ENCODE assay signal across 12 mouse cellular contexts in the genomic region with DNA sequence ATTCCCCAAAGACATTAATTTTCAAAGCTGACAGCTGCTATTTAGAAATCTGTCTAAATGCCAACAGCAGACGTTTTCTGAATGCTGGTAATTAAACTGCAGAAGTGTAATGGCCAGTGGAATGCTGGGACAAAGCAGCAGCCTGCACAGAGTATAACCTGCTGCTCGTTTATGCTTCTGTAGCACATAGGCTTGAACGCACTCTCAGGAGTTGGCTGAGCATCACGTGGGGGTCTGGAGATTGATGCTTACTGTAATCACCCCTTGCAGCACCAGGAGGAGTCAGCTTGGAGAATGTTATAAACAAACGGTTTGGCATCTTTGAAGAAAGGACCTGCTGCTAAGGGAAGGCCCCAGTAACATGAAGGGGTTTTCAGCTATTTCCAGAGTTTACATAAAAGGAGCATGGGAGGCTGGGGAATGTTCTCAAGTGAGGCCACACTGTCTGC.
DNase-seq lines count a peak whose midpoint lies in the region; ATAC-seq and TF ChIP-seq lines count a peak whose summit lies in the region.
"Had no signal": no experiment of that assay in that cellular context is flagged by ENCODE, and none has a peak within 500 bp of the region (broad histone marks: within the 10 kb centered on the region; RNA-seq: fewer than 3 reads in every experiment).

No protein-coding gene starts in this region.

- TF ChIP-seq CTCF in brain, embryonic 14.5 days (IDR thresholded peaks at IDR 0.05; ENCODE audit: borderline replicate concordance, extremely low read depth, insufficient read depth, insufficient read length), result no peak
- TF ChIP-seq CTCF in layer of hippocampus, adult 2 months (conservative IDR thresholded peaks at IDR 0.05), result no peak

- H3K9ac ChIP-seq in forebrain, embryonic 12.5 days, result no peak overlapping the region
- H3K9ac ChIP-seq: limb, embryonic 13.5 days had no signal

- no peak overlapping the region for H3K27ac ChIP-seq in forebrain, embryonic 12.5 days
- H3K27ac ChIP-seq in forebrain, embryonic 10.5 days, result no peak overlapping the region
- H3K27ac ChIP-seq in layer of hippocampus, adult 2 months, result peak overlapping the region; percentile 84
- H3K27ac ChIP-seq: limb, embryonic 13.5 days had no signal

- DNase-seq in forebrain, embryonic 10.5 days (ENCODE audit: extremely low spot score, low spot score), result no peak
- peak; percentile 90 for DNase-seq in brain, embryonic 14.5 days (ENCODE audit: low read depth)
- peak; percentile 38 to 65 for DNase-seq in layer of hippocampus, adult 2 months (ENCODE audit: low spot score in 2 of 2)
- DNase-seq in neural tube, embryonic 10.5 days (ENCODE audit: extremely low spot score, low spot score), result peak; percentile 9
- DNase-seq in right cerebral cortex, adult 2 months (ENCODE audit: low spot score in 2 of 2), result no peak
- DNase-seq in cerebellum, adult 11 months, result no peak
- no peak for DNase-seq in adrenal gland, adult 18-20 months (ENCODE audit: low spot score in 2 of 2)
- DNase-seq: adrenal gland, postnatal 25 days; kidney, adult 2 months had no signal

- H3K4me2 ChIP-seq in forebrain, embryonic 12.5 days, result no peak overlapping the region
- H3K4me2 ChIP-seq: limb, embryonic 13.5 days had no signal

- no peaks in the 10 kb centered on the region for H3K36me3 ChIP-seq in forebrain, embryonic 12.5 days (replicated peaks)
- H3K36me3 ChIP-seq in forebrain, embryonic 10.5 days (replicated peaks), result no peaks in the 10 kb centered on the region
- H3K36me3 ChIP-seq: limb, embryonic 13.5 days had no signal

- no peak for TF ChIP-seq POLR2A in brain, embryonic 14.5 days (IDR thresholded peaks at IDR 0.05; ENCODE audit: borderline replicate concordance, extremely low read depth, insufficient read depth, insufficient read length, poor library complexity, severe bottlenecking)

- H3K9me3 ChIP-seq in forebrain, embryonic 12.5 days, result no peaks in the 10 kb centered on the region
- no peaks in the 10 kb centered on the region for H3K9me3 ChIP-seq in forebrain, embryonic 10.5 days
- H3K9me3 ChIP-seq: G1E; limb, embryonic 13.5 days had no signal

- no peaks in the 10 kb centered on the region for H3K27me3 ChIP-seq in forebrain, embryonic 12.5 days
- 0 out of 2 replicates have a peak, but pooled peaks cover 8% of the 10 kb centered on the region for H3K27me3 ChIP-seq in forebrain, embryonic 10.5 days (ENCODE audit: poor library complexity, severe bottlenecking)
- H3K27me3 ChIP-seq: limb, embryonic 13.5 days had no signal

- peaks cover 9% of the 10 kb centered on the region for H3K4me1 ChIP-seq in forebrain, embryonic 12.5 days
- H3K4me1 ChIP-seq in forebrain, embryonic 10.5 days, result peaks cover 25% of the 10 kb centered on the region
- H3K4me1 ChIP-seq: limb, embryonic 13.5 days had no signal

- ATAC-seq in forebrain, embryonic 12.5 days (ENCODE audit: low FRiP score), result peak; percentile 79; the same call in 1 of the 2 replicates

- 21% methylated on average over 5 of the region's 5 CpGs for WGBS in forebrain, embryonic 12.5 days
- WGBS in forebrain, embryonic 10.5 days, result 51% methylated on average over 5 of the region's 5 CpGs

- no peak overlapping the region for H3K4me3 ChIP-seq in forebrain, embryonic 12.5 days (replicated peaks)
- no peak overlapping the region for H3K4me3 ChIP-seq in forebrain, embryonic 10.5 days
- no peak overlapping the region for H3K4me3 ChIP-seq in layer of hippocampus, adult 2 months
- H3K4me3 ChIP-seq: limb, embryonic 13.5 days had no signal

Comparison
In these comparisons a context has a peak if more than half of its experiments do, and no peak if none do; other contexts are left out.
1. DNase-seq: peak in brain, embryonic 14.5 days (single experiment), layer of hippocampus, adult 2 months (2 of 2) and neural tube, embryonic 10.5 days (single experiment); none in forebrain, embryonic 10.5 days (single experiment), right cerebral cortex, adult 2 months (0 of 2), cerebellum, adult 11 months (single experiment) and adrenal gland, adult 18-20 months (0 of 2).